Mouse (Mus musculus) C2C12 (cell line): ENCODE results near the gene Pde4dip.

Experiments
- CTCF ChIP-seq: IDR thresholded peaks from one replicate; pipeline ENCODE4 v1.5.1; 2011; ENCODE audit not compliant: control insufficient read depth, insufficient read depth, insufficient read length
- MAX ChIP-seq: IDR thresholded peaks from one replicate; pipeline ENCODE4 v1.6.1; 2011; ENCODE audit warnings: mild to moderate bottlenecking, control low read depth
- MYOD1 ChIP-seq: IDR thresholded peaks from one replicate; pipeline ENCODE4 v1.6.1; 2011; ENCODE audit warnings: low read depth; ENCODE audit not compliant: control insufficient read depth, insufficient read length
- MYOG ChIP-seq: IDR thresholded peaks from one replicate; pipeline ENCODE4 v1.6.1; 2011; ENCODE audit not compliant: control insufficient read depth, insufficient read length; ENCODE audit errors: extremely low read depth
- USF1 ChIP-seq: IDR thresholded peaks from one replicate; pipeline ENCODE4 v1.6.1; 2011; ENCODE audit warnings: low read depth, mild to moderate bottlenecking, control low read depth, moderate library complexity

DNA sequence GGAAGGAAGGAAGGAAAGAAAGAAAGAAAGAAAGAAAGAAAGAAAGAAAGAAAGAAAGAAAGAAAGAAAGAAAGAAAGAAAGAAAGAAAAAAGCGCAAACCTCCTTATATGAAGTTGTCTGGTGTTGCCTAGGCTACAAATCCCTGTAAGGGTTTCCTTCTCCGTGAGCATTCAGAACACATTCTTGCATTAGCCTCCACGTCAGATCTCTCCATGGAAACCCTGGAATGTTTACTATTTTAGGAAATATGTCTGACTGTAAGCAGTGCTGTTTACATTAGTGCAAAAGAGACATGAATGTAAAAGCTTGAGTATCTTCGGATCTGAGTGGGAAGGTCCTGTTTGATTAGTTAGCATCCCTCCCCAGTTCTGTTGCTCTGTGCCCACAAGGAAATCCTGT, 112.3 kb downstream of the Pde4dip start:
- TF ChIP-seq MYOD1 (no peak), CTCF (no peak), MYOG (no peak), USF1 (no peak), MAX (no peak)
